Mouse (Mus musculus): ENCODE measurements around the gene Zbtb8os.

Gene Zbtb8os

DNA sequence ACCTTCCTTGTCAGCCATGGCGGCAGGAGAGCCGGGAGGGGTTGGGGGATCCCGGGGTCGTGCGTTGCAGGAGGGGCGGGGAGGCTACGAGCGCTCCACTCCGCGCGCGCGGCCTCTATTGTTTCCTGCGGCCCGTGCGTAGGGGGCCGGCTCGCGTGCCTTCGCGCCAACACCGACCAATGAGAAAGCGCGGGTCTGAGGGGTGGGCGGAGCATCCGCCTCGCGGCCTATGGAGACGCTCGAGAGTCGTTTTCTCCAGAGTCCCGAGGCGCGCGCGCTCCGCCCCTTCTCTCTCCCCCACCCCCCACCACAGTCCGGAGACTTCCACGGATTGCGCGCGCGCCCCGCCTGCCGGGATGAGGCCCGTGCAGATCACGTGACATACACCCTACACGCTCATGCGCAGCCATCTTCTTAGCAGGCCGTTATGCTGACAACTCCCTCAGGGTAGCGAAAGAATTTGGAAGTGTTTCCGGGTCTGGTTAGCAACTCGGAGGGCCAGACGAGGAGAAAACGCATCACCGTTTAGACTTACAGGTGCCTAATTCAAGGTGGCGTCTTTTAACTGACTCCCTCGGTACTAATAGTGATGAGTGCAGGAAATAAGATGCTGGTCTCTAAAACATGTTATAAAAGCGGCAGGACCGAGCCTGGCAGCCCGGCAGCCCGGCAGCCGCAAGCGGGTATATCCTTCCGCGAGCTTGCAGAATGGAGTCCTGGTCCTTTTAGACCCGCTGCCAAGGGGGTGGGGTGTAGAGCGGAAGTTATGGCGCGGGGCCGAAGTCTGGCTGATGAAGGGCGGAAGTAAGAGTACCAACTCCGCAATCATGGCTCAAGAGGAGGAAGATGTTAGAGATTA, at the start of gene Zbtb8os, which contains the start of gene Rbbp4:
Gene Zbtb8os (plus strand): TSS at position 480 of the 859 bp plus-strand sequence.
Gene Rbbp4 (minus strand): TSS at position 155 of the 859 bp plus-strand sequence.
- POLR2A ChIA-PET = interaction anchor here in 3 of 4 experiments (0.6 to 7.0 kb wide), 33 partner anchors 8 to 273 kb away, joined by 3 to 35 read pairs (median 4); partner anchors contain the start of gene Bsdc1 (in 3 of the 3)

DNA sequence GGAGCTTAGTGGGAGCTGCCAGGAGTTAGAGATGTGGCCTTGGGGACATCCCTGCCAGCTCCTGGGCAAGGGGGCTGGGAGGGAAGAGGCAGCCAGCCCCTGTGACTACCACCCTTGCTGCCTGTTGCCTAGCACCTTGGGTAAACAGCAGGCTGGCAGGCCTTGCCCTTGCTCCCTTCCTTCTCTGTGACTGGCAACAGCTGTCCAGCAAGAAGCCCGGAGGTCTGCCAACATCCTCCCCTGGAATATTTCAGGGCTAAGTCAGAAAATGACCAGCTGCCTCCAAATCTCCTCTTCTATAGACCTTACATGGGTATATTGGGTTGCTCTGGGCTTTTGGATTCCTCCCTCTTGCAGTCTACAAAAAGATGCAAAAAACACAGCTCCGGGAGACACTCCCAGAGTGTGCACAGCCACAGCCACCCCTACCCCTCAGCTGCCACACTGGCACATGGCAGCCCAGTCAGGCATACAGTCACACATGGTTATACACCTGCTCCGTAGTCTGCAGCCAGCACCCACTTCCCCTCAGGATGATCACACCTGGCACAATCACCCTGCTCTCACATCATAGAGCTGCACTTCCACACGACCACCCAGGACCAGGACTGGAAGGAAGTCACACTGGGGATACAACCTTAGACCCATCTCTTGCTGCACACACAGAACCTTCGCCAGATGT, 49.4 kb upstream of the Zbtb8os start:
- ChIA-PET POLR2A (interaction anchor here in 3 of 4 experiments (0.5 to 27.3 kb wide), 22 partner anchors 9 to 228 kb away, joined by 3 to 320 read pairs (median 4); partner anchors contain the start of genes S100pbp (in 2 of the 3), Yars (in 2 of the 3), Bsdc1 (in 1 of the 3) and Rnf19b (in 1 of the 3)), CTCF (interaction anchor here in 3 of 4 experiments (0.5 to 3.9 kb wide), 8 partner anchors 10 to 1247 kb away, joined by 3 to 22 read pairs (median 4); no protein-coding TSS in a partner anchor)

More for the DNA sequence above, at the start of gene Zbtb8os, which contains the start of gene Rbbp4:
- CTCF ChIA-PET = interaction anchor here in 2 of 4 experiments (0.7 to 0.8 kb wide), 2 partner anchors 105 to 1429 kb away, joined by 3 read pairs; no protein-coding TSS in a partner anchor

DNA sequence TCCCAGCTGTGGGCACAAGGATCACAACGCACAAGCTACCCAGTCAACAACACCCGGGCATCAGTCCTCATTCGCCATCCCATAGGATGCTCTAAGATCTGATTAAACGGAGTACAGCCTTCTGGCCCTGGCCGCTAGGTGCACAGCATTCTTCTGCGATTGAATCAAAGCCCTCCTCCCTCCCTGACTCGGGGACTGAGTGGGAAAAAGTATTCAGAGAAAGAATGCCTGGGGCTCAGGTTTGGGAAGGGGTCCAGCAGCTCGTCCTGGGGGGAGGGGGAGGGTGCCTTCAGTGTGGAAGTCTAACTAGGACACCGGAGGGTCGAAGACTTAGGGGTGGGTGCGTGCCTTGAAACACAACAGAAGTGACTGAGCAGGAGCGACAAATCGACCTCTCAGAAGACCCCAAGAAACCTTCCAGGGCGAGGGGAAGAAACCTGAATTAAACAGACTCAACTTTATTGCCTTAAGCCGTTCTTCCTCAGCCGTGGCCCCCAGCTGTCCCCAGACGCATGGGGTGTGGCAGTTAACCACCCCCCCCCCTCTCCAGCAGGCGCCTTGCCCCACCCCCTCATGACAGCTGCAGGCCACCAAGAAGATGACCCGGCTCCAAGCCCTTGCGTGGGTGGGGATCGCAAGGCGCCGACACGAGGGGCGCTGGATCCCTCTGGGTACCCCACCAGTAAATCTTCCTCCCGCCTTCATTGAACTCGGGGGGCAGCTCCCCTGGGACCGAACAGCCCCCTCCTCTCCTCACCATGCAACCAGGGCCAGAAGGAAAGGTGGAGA, 48.6 kb upstream of the Zbtb8os start:
- ChIA-PET CTCF (interaction anchor here in 3 of 4 experiments (0.6 to 3.9 kb wide), 7 partner anchors 10 to 1247 kb away, joined by 3 to 22 read pairs (median 4); no protein-coding TSS in a partner anchor), POLR2A (interaction anchor here in 3 of 4 experiments (0.5 to 27.3 kb wide), 26 partner anchors 8 to 354 kb away, joined by 3 to 320 read pairs (median 4); partner anchors contain the start of genes S100pbp (in 2 of the 3), Yars (in 2 of the 3), Bsdc1 (in 1 of the 3) and Rnf19b (in 1 of the 3))

- CTCF ChIA-PET = interaction anchor here in 2 of 4 experiments (0.6 to 3.9 kb wide), 4 partner anchors 10 to 290 kb away, joined by 3 to 22 read pairs (median 6); no protein-coding TSS in a partner anchor
- POLR2A ChIA-PET = interaction anchor here in 3 of 4 experiments (0.6 to 27.3 kb wide), 14 partner anchors 11 to 175 kb away, joined by 3 to 320 read pairs (median 4); partner anchors contain the start of gene Bsdc1 (in 1 of the 3)
Measured at GRCm38 (mm10) chr4:129287472-129287981, 48.0 kb upstream of the Zbtb8os start, which contains the start of gene Sync. Sync (plus strand) TSS chr4:129287617.

DNA sequence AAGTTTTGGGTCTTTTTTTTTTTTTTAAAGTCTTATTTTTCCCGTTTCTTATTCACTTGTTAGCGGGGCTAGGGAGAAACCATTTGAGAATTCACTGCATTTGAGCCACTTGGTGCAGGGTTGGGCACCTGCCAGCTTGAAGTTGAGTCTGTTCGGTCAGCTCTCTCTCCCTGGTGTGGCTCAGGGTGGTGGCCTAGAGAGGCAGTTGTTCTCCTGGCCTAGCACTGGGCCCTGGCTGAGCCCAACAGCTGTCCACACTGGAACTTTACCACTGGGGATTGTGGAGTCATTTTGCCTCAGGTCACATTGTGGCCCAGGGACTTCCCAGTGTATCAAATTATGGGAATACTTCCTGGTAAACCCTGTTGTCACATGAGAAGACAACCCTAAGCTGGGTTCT, 47.4 kb upstream of the Zbtb8os start:
- CTCF ChIA-PET = interaction anchor here in 3 of 4 experiments (0.6 to 3.9 kb wide), 6 partner anchors 8 to 290 kb away, joined by 3 to 22 read pairs (median 4); no protein-coding TSS in a partner anchor
- POLR2A ChIA-PET = interaction anchor here in 3 of 4 experiments (0.6 to 27.3 kb wide), 11 partner anchors 12 to 173 kb away, joined by 3 to 320 read pairs (median 4); partner anchors contain the start of gene Bsdc1 (in 1 of the 3)

- ChIA-PET POLR2A (interaction anchor here in 2 of 4 experiments (0.6 to 27.3 kb wide), 7 partner anchors 17 to 223 kb away, joined by 3 to 320 read pairs (median 4); partner anchors contain the start of genes S100pbp (in 1 of the 2) and Yars (in 1 of the 2)), CTCF (interaction anchor here in 2 of 4 experiments (0.6 to 1.3 kb wide), 5 partner anchors 8 to 155 kb away, joined by 3 to 4 read pairs (median 3); no protein-coding TSS in a partner anchor)
Measured at GRCm38 (mm10) chr4:129289671-129290070, 45.8 kb upstream of the Zbtb8os start.

- POLR2A ChIA-PET = interaction anchor here in 3 of 4 experiments (0.5 to 27.3 kb wide), 39 partner anchors 10 to 330 kb away, joined by 3 to 320 read pairs (median 4); partner anchors contain the start of genes S100pbp (in 2 of the 3), Yars (in 2 of the 3), Bsdc1 (in 1 of the 3) and C77080 (in 1 of the 3)
- CTCF ChIA-PET = interaction anchor here (0.5 to 2.3 kb wide), 10 partner anchors 17 to 202 kb away, joined by 3 to 9 read pairs (median 4); no protein-coding TSS in a partner anchor
Measured at GRCm38 (mm10) chr4:129292831-129293230, 42.7 kb upstream of the Zbtb8os start.

DNA sequence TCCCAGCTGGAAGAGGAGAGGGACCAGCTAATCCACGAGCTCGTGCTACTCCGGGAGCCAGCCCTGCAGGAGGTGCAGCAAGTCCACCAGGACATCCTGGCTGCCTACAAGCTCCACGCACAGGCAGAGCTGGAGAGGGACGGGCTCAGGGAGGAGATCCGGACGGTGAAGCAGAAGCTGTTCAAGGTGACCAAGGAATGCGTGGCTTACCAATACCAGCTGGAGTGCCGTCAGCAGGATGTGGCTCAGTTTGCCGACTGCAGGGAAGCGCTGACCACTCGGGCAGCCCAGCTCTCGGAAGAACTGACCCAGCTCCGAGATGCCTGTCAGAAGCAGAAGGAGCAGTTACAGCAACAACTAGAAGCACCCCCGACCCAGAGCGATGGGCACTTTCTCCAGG, 41.8 kb upstream of the Zbtb8os start:
- ChIA-PET CTCF (interaction anchor here (0.8 to 2.3 kb wide), 12 partner anchors 14 to 181 kb away, joined by 3 to 9 read pairs (median 4); no protein-coding TSS in a partner anchor), POLR2A (interaction anchor here (0.6 to 27.3 kb wide), 49 partner anchors 11 to 331 kb away, joined by 3 to 320 read pairs (median 4); partner anchors contain the start of genes Bsdc1 (in 2 of the 4), S100pbp (in 2 of the 4), Yars (in 2 of the 4) and C77080 (in 1 of the 4))

GRCm38 (mm10) chr4:129295188-129295587, 40.3 kb upstream of the Zbtb8os start:
- CTCF ChIA-PET = interaction anchor here in 3 of 4 experiments (0.7 to 1.3 kb wide), 8 partner anchors 18 to 381 kb away, joined by 3 to 4 read pairs (median 3); no protein-coding TSS in a partner anchor

GRCm38 (mm10) chr4:129296066-129296465, 39.4 kb upstream of the Zbtb8os start:
- POLR2A ChIA-PET = interaction anchor here in 2 of 4 experiments (0.5 to 27.3 kb wide), 13 partner anchors 10 to 165 kb away, joined by 3 to 320 read pairs (median 4); partner anchors contain the start of gene Bsdc1 (in 1 of the 2)
- CTCF ChIA-PET = interaction anchor here in 2 of 4 experiments (0.5 to 1.3 kb wide), 3 partner anchors 8 to 313 kb away, joined by 3 read pairs; no protein-coding TSS in a partner anchor

More at GRCm38 (mm10) chr4:129295188-129295587, 40.3 kb upstream of the Zbtb8os start:
- POLR2A ChIA-PET = interaction anchor here in 3 of 4 experiments (0.6 to 27.3 kb wide), 22 partner anchors 8 to 166 kb away, joined by 3 to 320 read pairs (median 4); partner anchors contain the start of genes Bsdc1 (in 2 of the 3), S100pbp (in 1 of the 3) and Yars (in 1 of the 3)

DNA sequence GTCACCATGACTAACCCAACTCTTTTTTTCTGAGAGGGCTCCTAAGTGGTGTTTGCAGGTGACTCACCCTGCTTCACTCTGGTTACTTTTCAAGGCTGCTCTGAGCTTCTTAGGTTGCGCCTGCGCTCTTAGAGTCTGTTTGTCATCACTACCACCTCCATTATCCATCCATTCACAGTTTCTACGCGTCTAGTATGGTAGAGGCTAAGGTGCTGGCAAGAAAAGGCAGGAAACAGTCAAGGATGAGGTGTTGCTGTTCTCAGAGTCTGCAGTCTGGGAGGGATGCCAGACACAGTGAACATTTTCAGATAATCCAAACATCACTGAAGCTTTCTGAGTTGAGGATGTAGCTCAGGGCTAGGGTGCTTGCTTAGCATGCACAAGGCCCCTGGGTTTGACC, 37.8 kb upstream of the Zbtb8os start:
- ChIA-PET CTCF (interaction anchor here in 3 of 4 experiments (0.8 to 2.2 kb wide), 12 partner anchors 8 to 185 kb away, joined by 3 to 9 read pairs (median 4); partner anchors contain the start of gene Sync (in 1 of the 3)), POLR2A (interaction anchor here (0.5 to 27.3 kb wide), 26 partner anchors 4 to 240 kb away, joined by 3 to 320 read pairs (median 4); partner anchors contain the start of genes Bsdc1 (in 1 of the 4), Marcksl1 (in 1 of the 4) and Sync (in 1 of the 4))

- CTCF ChIA-PET = interaction anchor here in 3 of 4 experiments (0.5 to 2.2 kb wide), 7 partner anchors 13 to 374 kb away, joined by 3 to 5 read pairs (median 3); partner anchors contain the start of gene Bsdc1 (in 1 of the 3)
- POLR2A ChIA-PET = interaction anchor here in 3 of 4 experiments (0.7 to 27.3 kb wide), 13 partner anchors 5 to 169 kb away, joined by 3 to 320 read pairs (median 4); partner anchors contain the start of gene Sync (in 1 of the 3)
Measured at GRCm38 (mm10) chr4:129299121-129299520, 36.4 kb upstream of the Zbtb8os start.

- ChIA-PET CTCF (interaction anchor here in 1 of 4 experiments (1.3 kb wide), 1 partner anchor 13 kb away, joined by 3 read pairs; no protein-coding TSS in a partner anchor), POLR2A (interaction anchor here in 3 of 4 experiments (0.6 to 27.3 kb wide), 9 partner anchors 5 to 253 kb away, joined by 3 to 320 read pairs (median 3); partner anchors contain the start of genes Bsdc1 (in 1 of the 3) and Sync (in 1 of the 3))
Measured at GRCm38 (mm10) chr4:129303401-129303800, 32.1 kb upstream of the Zbtb8os start.

DNA sequence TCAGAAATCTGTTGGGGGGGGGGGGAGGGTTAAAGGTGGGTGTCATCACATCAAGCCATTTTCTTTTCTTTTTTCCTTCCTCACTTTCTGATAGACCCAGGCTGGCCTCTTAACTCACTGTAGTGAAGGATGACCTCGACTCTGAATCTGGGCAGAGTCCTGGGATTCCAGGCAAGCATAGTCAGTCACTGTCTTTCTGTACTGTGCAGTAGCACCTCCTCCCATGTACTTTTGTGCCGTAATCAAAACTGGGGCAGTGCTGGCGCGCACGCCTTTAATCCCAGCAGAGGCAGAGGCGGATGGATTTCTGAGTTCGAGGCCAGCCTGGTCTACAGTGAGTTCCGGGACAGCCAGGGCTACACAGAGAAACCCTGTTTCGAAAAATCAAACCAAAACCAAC, 31.7 kb upstream of the Zbtb8os start:
- ChIA-PET CTCF (interaction anchor here in 1 of 4 experiments (1.3 kb wide), 1 partner anchor 14 kb away, joined by 3 read pairs; no protein-coding TSS in a partner anchor), POLR2A (interaction anchor here in 3 of 4 experiments (0.6 to 27.3 kb wide), 9 partner anchors 5 to 252 kb away, joined by 3 to 320 read pairs (median 3); partner anchors contain the start of genes Bsdc1 (in 1 of the 3) and Sync (in 1 of the 3))

DNA sequence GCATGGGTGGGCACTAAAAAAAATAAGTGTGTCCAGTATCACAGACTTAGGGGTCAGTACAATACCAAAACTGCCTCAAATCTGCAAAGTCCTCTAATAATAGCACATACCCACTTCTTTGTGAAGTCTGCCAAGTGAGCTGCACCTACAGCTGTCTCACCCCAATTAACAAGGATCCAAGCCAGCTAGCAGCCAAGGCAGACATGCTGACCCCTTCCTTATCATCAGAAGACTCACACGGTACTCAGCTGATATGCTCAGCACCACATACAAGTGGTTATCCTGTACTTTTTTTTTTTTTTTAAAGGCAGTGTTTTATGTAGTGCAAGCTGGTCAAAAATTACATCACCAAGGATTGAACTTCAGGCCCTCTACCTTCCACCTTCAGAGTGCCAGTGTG, 31.2 kb upstream of the Zbtb8os start:
- CTCF ChIA-PET = interaction anchor here in 1 of 4 experiments (1.3 kb wide), 1 partner anchor 14 kb away, joined by 3 read pairs; no protein-coding TSS in a partner anchor
- POLR2A ChIA-PET = interaction anchor here in 2 of 4 experiments (0.7 to 27.3 kb wide), 7 partner anchors 4 to 1510 kb away, joined by 3 to 320 read pairs (median 3); partner anchors contain the start of gene Sync (in 1 of the 2)

Measured in embryonic stem cell, embryonic (primary cell).